Mouse (Mus musculus) kidney, adult 8-10 months (tissue): ENCODE data around the gene Tex19.2.

Experiments used
- DNase-seq, 2 experiments: peaks; one replicate each; pipeline ENCODE4 v3.0.0; 2022

Gene Tex19.2

GRCm38 (mm10) chr11:121118577-121118976 lies at the start of gene Tex19.2:
Tex19.2 (minus strand) TSS chr11:121118677.
- no peak for DNase-seq

GRCm38 (mm10) chr11:121163751-121164150 lies 45.3 kb upstream of the Tex19.2 start:
- no peak for DNase-seq

DNA sequence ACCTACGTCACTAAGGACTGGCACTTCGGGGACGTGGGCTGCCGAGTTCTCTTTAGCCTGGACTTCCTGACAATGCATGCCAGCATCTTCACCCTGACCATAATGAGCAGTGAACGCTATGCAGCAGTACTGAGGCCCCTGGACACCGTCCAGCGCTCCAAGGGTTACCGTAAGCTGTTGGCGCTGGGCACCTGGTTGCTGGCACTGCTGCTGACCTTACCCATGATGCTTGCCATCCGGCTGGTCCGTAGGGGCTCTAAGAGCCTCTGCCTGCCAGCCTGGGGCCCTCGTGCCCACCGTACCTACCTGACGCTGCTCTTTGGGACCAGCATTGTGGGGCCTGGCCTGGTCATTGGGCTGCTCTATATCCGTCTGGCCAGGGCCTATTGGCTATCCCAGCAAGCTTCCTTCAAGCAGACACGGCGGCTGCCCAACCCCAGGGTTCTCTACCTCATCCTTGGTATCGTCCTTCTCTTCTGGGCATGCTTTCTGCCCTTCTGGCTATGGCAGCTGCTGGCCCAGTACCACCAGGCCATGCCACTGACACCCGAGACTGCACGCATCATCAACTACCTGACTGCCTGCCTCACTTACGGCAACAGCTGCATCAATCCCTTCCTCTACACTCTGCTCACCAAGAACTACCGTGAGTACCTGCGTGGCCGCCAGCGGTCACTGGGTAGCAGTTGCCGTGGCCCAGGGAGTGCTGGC lies 42.3 kb upstream of the Tex19.2 start:
- no peak for DNase-seq

DNA sequence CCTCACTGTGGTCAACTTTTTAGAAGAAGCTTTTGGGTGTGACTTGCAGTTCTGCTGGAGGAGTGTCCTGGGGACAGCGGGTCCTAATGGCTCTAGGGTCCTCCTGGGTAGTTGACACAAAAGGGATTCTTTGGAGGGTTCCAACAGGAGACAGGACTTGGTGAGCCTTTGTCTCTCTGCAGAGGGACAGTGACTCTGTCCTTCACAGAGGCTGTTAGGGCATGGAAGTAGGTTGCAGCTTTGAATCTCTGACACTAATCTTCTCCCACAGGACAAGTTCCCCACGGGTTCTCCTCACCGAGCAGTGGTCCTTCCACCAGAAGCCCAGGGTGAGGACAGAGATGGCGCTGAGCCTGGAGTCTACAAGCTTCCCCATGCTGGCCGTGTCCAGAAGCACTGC lies 41.5 kb upstream of the Tex19.2 start, which contains the start of gene Uts2r:
TSS of gene Uts2r (plus strand) at position 301 of the 400 bp plus-strand sequence.
- no peak for DNase-seq

GRCm38 (mm10) chr11:121156411-121156891 lies 38.0 kb upstream of the Tex19.2 start:
- no peak for DNase-seq

DNA sequence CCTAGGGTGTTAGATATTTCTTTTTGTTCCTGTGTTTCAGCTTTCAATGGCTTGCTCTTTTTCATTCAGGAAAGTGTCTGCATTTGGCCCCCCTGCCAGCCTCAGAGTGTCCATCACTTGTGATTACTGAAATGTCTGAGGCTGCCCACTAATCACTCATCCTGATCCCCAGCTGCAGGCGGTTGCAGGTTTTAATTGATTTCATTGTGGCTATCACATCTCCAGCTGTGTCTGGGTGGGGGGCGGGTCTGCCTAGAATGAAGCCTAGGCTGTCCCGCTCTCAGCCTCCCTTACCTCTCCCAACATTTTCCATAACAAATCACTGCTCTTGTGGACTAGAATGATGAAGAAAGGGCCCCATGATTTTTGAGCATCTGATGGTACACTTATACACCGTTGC lies 35.7 kb upstream of the Tex19.2 start:
- DNase-seq, result no peak

- no peak for DNase-seq
These were observed 29.7 kb upstream of the Tex19.2 start for GRCm38 (mm10) chr11:121148193-121148592.

- DNase-seq, result no peak
These were observed 27.4 kb upstream of the Tex19.2 start, which contains the start of gene Tex19.1 for GRCm38 (mm10) chr11:121145865-121146264. Tex19.1 (plus strand) TSS chr11:121146143.

DNA sequence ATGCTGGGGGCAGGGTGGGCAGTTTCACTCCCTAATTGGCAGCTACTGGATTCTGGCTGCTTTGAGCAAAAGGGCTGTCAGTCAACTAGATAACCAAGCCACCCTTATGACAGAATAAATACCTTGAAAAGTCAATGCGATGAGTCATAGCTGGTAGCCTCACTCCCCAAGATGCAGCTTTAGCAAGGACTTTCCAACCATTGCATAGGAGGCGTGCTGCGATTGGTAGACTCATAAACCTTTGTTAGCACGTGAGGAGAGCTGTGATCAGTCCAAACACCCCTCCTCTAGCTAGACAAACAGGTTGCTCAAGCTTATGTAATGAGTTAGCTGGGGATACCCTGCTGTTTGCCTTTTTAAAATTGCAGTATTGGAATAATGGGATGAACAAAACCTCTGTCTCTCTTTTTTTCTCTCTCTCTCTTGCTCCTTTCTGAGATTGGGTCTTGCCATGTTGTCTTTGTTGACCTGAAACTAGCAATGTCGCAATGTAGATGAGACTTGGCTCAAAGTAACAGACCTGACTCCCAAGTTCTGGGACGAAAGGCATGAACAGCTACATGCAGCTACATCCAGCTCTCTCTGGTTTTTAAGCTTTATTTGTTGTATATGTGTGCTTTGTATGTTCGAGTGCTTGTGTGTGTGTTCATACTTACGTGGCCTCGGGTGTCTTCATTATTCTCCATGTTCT lies 25.0 kb upstream of the Tex19.2 start:
- DNase-seq, result no peak

DNA sequence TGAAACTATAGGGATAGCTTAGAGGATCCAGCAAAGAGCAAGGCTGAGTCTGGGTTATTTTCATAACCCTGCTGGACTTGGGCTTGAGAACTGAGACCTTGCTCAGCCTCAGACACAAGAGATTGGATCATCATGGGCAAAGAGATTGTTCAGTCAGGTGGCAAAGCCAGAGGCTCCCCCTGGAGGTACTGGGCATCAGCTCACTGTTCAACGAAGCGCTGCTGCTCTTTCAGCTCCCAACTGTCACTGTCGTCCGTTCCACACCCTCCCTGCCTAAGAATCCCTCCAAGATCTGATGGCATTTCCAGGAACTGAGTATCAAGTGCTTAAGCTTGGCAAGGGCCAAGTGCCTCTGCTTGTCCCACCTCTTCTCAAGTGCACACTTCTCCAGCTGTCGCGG lies 20.3 kb upstream of the Tex19.2 start:
- DNase-seq, result peak in 1 of 2 experiments; percentile 31

GRCm38 (mm10) chr11:121137682-121138081 lies 19.2 kb upstream of the Tex19.2 start:
- no peak for DNase-seq

DNA sequence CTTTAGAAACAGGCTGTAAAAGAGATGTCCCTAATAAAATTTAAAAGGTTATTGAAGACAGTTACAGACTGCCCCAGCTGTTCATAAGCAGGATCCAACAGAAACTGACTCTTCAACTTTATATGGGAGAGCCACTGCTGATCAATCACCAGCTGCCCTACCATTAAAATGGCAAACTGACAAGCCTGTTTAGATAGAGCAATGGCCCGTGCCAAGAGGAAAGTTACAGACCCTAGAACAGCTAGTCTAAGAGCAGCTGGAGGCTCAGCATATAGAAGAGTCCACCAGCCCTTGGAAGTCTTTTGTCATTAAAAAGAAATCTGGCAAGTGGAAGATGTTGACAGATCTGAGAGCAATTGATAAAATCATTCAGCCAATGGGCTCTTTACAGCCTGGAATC lies 16.1 kb upstream of the Tex19.2 start:
- DNase-seq, result no peak

GRCm38 (mm10) chr11:121129616-121130015 lies 11.1 kb upstream of the Tex19.2 start:
- no peak for DNase-seq

DNA sequence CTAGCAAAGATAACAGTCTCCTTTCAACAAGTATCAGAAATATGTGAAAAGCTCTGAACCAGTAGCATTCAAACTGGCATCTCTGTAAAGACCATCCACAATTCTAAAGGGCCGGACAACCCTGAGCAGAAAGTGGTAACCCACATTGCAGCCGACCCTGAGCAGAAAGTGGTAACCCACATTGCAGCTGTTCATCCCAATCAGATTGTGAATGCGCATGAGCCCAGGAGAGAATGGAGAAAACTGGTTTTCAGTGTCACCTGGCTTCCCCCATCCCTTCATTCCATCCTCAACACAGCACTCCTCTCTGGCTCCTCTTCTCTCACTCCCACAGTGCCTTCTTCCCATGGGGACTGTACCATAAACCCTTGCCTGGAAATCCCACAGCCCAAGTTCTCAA lies 9.0 kb upstream of the Tex19.2 start:
- no peak for DNase-seq

- no peak for DNase-seq
These were observed 7.9 kb upstream of the Tex19.2 start for GRCm38 (mm10) chr11:121126395-121126794.

DNA sequence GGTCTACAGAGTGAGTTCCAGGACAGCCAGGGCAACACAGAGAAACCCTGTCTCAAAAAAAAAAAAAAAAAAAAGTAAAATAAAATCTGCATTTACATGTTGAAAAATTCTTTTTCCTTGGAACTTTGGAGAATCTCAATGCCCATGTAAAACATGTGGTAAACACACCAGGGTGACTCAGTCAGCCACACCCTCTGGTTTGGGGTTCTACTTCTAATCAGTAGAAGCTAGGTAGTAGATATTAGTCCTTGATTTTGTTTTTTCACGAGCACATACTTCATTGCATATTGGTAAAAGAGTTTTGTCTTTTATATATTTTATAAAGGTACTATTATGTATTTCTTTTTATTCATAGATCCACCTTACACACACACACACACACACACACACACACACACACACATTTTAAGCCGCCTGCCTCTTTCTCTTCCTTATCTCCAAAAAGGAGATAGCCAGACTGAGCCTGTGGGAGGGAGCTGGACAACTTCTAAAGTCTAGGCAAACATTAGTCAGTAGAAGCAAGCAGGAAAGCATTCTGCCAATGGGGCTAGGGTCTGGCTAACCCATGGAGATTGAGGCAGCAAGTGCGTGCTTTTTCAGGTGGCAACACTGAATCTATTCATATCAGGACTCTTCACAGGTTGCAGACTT lies 7.2 kb upstream of the Tex19.2 start:
- no peak for DNase-seq

- no peak for DNase-seq
These were observed 5.0 kb upstream of the Tex19.2 start for GRCm38 (mm10) chr11:121123438-121123837.

GRCm38 (mm10) chr11:121122024-121122670 lies 3.7 kb upstream of the Tex19.2 start:
- no peak for DNase-seq

DNA sequence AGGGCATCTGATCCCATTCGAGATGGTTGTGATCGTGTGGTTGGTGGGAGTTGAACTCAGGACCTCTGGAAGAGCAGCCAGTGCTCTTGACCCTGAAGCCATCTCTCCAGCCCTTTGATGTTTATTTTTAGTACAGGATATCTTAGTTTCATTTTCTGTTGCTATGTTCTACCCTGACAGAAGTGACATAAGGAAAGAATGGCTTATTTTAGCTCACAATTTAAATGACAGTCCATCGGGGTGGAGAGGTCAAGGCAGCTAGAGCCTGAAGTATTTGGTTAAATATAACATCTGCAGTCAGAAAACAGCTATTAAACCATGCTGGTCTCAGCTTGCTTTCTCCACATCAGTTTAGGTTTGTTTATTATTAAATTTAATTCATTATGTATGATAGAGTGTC lies 2.7 kb upstream of the Tex19.2 start:
- no peak for DNase-seq

DNA sequence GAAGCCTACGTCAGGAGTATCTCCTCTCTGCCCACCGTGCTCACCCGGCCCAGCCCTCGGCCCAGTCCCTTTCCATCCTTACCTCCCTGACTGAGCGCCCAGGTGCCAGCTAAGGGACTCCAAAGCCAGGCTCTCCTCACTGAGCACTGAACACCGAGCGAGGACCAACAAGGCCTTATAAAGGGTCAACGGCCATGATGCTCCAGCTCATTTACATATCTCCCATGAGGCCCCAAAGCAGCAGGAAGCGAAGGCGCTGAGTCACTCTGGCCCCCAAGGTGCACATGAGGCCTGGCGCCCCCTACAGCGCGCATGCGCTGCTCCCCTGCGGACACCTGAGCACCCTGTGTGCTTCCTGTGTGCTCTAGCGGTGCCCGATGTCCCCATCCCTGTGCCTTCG lies 371 bp downstream of the Tex19.2 start:
- no peak for DNase-seq

DNA sequence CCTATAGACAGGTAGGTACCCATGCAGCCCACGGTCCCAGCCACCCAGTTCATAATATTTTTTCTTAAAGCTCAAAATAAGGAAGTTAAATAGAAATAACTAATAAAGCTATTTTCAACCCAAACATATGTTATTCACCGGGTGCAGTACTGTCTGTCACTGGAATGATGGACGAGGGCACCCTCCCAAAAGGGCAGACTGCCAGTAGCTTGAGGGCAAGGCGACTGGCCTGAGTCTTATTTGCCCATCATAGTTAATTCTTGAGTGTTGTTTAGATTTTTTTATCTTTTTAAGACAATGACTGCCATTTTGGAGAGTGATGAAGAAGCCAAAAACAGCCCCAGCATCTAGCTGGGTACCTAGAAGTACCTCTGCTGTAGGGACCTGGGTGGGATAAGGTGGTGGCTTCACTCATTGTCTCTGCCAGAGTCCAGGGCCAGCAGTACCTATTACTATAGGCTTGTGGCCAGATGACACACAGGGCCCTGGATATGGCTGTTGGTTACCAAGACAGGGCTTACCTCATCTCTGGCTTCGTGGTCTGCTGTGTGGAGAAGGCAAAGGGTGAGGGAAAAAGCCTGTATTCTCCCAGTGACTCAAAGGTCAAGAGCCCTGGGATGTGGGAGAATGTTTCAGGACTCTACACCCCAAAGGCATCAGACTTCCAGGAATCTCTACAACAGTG lies 6.2 kb downstream of the Tex19.2 start:
- peak; percentile 36 to 47 for DNase-seq

DNA sequence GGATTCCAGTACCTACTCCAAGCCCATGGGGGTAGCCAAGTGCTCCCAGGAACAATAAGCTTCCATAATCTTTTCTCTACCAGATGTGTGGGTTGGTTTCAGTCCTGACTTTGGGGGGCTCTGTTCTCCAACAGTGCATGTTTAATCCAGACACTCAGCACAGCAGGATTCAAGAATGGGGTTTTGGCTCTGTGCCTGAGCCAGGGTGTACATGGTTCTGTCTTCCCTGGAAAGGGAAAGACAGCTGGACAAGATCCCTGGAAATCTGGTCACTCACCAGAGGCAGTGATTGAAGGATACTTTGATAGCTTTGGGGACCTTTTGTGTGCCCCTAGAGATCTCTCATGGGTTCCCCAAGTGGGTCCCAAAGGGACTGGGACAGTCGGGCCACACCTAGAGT lies 6.9 kb downstream of the Tex19.2 start:
- no peak for DNase-seq

- no peak for DNase-seq
These were observed 7.4 kb downstream of the Tex19.2 start for GRCm38 (mm10) chr11:121111051-121111450.
